Mouse (Mus musculus): ENCODE results near the gene Gm13212.
"Not testable (repeated sequence)": the region's sequence is repeated elsewhere in the genome, so short reads cannot be mapped to it uniquely, and the experiment has no call there.

Gene Gm13212

DNA sequence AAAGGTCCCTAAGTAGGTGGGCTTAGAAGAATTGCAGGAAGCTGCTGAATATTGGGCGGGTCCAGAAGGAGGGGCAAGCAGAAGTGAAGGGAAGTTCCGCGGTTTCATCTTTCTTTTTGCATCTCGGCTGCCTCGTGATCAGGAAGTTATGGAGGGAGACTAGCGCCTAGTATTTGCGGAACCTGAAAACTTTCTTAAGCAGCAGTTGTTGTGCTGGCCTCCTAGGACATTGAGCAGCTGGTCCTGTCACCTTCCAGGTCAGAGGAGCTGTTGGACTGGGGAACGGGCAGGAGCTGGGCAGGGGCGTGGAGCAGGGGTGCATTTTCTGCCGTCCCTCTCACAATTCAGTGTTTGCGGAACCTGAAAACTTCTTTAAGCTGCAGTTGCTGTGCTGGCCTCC, at the start of gene Gm13212:
Gene Gm13212 (plus strand): TSS at position 89 of the 400 bp plus-strand sequence.
- not testable (repeated sequence) for DNase-seq (ENCODE audit: low read depth, low spot score)

DNA sequence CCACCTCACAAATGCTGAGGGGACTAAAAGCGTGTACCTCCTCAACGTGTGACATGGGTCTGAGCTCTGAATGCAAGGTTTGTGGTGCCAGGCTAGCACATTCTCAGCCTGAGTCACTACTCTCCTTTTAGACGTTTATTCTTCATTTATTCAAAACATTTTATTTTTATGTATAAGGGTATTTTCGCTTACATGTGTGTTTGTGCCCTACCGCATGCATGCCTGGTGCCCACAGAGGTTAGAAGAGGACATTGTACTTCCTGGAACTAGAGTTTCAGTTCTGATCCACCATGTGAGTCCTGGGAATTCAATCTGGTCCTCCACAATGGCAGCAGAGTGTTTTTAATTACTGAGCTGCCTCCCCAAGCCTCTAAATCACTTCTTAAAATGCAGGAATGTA, 41.1 kb upstream of the Gm13212 start:
- DNase-seq (ENCODE audit: low read depth, low spot score): not testable (repeated sequence)

- DNase-seq (ENCODE audit: low read depth, low spot score): not testable (repeated sequence)
These were observed 39.9 kb upstream of the Gm13212 start for GRCm38 (mm10) chr4:145545106-145545505.

DNA sequence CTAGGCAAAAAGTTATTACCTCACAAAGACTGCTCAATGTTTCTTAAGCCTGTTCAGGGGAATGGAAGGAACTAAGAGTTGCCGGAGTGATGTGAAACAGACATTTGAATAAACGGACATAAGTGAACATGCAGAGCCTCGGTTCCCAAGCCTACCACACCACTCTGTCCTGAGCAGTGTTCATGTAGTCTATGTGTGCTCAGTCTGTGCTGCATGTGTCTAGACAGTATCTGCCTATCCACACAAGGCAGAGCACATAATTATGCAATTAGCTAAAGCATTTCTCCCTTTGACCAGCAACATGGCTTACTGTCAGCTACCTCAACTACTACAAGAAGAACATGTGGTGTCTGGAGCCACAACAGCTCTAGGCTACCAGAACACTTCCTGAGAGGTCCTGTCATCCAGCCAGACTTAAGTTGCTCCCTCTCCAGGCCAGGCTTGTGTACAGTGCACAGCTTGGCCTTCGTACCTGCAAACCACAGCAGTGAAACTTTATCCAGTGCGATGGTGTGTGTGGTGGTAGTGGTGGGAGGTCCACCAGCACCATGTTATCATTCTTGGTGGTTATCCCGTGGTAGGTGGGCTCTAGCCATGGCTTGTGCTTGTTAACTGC, 39.1 kb upstream of the Gm13212 start:
- not testable (repeated sequence) for DNase-seq (ENCODE audit: low read depth, low spot score)

DNA sequence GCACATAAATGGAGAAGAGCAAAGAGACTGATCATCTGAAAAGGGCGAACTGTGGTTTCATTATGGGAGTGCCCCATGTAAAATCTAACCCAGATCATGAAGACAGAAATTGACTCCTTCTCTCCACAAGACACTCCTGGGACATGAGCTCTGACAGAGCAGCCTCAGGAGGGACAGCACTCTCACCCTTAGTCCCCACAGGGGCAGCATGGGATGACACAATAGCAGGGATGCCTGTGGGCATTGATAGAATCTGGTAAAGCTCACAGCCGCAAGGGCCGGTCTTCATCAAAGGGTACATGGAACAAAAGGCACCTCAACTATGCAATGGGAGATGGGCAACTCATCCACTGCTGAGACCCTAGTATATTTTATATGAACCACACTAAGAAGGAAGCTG, 38.5 kb upstream of the Gm13212 start:
- not testable (repeated sequence) for DNase-seq (ENCODE audit: low read depth, low spot score)

GRCm38 (mm10) chr4:145556680-145557079, 28.3 kb upstream of the Gm13212 start:
- no peak for DNase-seq (ENCODE audit: low read depth, low spot score)

DNA sequence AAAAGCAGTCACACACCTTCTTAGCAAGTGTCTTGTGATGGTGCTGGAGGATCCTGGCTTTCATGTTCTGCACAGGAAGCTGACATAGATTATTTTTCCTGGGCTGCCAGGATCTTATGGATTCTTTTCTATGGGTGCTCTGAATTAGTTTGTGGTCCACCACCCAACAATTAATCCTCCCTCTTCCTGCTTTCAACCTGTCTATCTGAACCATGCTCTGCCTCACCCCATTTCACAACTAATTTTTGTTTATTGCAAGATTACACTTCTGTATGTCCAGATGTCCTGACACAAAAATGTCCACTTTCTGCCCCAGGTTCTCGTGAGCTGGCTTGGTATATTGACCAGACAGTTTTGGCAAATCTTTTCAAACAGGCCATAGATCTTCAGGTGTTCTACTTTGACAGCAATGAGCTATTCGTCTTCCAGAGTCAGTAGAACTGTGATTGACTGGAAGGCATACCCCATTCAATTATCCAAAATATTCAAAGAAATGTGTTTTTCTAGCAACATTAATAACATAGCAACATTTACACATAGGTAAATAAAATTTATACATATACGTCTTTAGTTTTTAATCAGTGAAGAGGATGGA, 25.4 kb upstream of the Gm13212 start:
- no peak for DNase-seq (ENCODE audit: low read depth, low spot score)

- no peak for DNase-seq (ENCODE audit: low read depth, low spot score)
These were observed 20.7 kb upstream of the Gm13212 start for GRCm38 (mm10) chr4:145564111-145564821.

- not testable (repeated sequence) for DNase-seq (ENCODE audit: low read depth, low spot score)
These were observed 14.5 kb upstream of the Gm13212 start for GRCm38 (mm10) chr4:145570461-145570860.

GRCm38 (mm10) chr4:145576623-145577022, 8.3 kb upstream of the Gm13212 start:
- DNase-seq (ENCODE audit: low read depth, low spot score): not testable (repeated sequence)

DNA sequence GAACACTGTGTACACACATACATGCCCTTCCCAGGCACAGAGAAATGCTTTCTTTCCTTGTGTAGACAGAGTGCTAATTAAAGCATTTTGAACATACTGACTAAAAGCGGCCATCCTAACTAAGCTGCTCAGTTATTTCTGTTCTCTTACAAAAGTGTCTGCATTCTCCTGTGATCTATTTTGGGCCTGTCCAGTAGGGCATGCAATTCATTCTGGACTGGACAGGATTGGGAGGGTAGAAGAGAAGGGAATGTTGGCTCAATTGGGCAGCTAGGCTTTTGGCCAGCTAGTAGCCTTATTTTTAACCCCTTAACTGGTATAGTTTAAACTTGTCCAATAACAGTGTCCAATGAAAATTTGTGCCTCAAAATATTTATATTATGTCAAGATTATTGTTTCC, 4.6 kb upstream of the Gm13212 start:
- not testable (repeated sequence) for DNase-seq (ENCODE audit: low read depth, low spot score)

- DNase-seq (ENCODE audit: low read depth, low spot score): not testable (repeated sequence)
These were observed 1.1 kb downstream of the Gm13212 start for GRCm38 (mm10) chr4:145586046-145586445.

DNA sequence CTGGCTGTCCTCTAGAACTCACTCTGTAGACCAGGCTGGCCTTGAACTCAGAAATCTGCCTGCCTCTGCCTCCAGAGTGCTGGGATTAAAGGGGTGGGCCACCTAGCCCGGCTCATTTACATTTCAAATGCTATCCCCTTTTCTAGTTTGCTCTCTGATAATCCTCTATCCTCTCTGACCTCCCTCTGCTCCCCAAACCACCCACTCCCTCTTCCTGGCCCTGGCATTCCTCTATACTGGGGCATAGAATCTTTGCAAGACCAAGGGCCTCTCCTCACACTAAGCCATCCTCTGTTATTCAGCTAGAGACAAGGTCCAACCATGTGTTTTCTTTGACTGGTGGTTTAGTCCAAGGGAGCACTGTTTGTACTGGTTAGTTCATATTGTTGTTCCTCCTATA, 9.2 kb downstream of the Gm13212 start:
- DNase-seq (ENCODE audit: low read depth, low spot score): not testable (repeated sequence)

- not testable (repeated sequence) for DNase-seq (ENCODE audit: low read depth, low spot score)
These were observed 9.8 kb downstream of the Gm13212 start for GRCm38 (mm10) chr4:145594798-145595197.

DNA sequence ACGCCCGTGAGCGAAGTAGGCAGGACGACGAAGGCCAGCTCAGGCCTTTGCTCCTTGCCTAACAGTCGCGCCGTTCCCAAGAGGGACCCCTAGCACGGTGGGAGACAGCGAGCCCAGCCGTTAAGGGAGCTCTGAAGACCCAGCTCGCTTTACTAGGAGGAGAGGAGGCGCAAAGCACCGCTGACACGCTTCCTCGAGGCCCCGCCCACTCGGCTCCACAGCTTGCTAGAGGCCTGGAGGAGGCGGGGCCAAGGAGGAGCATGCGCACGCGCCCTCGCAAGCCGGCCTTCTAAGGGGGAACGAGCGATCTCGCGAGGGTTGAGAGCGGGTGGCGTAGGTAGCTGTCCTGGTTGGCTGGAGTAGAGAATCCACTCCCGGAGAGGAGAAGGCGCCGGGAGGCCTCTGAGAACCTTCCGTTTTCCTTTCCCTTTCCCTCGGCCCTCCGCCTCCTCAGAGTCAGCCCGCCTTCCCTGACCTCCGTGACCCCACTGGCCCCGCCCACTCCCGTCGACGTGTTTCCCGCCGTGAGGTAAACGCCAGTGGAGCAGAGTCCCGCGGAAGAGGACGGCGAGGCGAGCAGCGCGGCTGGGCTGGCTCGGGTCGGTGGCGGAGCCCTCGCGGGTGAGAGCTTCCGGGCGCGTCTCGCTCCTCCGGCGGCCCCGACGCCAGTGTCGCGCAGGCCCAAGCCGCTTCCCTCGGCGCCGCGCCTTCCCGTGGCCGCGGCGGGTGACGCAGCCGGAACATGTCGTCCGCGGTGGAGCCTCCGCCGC, 55.6 kb downstream of the Gm13212 start:
- DNase-seq (ENCODE audit: low read depth, low spot score): not testable (repeated sequence)

- DNase-seq (ENCODE audit: low read depth, low spot score): not testable (repeated sequence)
These were observed 85.4 kb downstream of the Gm13212 start, which contains the start of gene Zfp980 for GRCm38 (mm10) chr4:145670385-145670784. Zfp980 (plus strand) TSS chr4:145670685.

- not testable (repeated sequence) for DNase-seq (ENCODE audit: low read depth, low spot score)
These were observed 89.4 kb downstream of the Gm13212 start for GRCm38 (mm10) chr4:145674286-145674780.
